Mouse (Mus musculus) left cerebral cortex, postnatal 14 days (tissue): ENCODE measurements around the gene Chmp1a. TPM values are rescaled to one million over a fixed set of nuclear protein-coding genes. Genes with fewer than 3 reads are reported as not detected.
"Not testable (repeated sequence)": the region's sequence is repeated elsewhere in the genome, so short reads cannot be mapped to it uniquely, and the experiment has no call there.

Source experiments
- DNase-seq, 2 experiments: peaks; one replicate each; pipeline ENCODE4 v3.0.0; 2021 to 2022; ENCODE audit warnings: low spot score in 2 of 2, mixed read lengths in 1 of 2
- intact Hi-C: fragments of 180-260 bp; cut with DNase I; formaldehyde crosslinking; loops from one replicate; pipeline ENCODE4 v1.15.1; 2025
- long read RNA-seq, 2 experiments: library from polyadenylated mRNA; stranded (forward); transcript quantifications; one replicate each; pipeline ENCODE4 v2.0.0; 2021
- total RNA-seq, 2 experiments: library from RNA; stranded (reverse); gene quantifications; 2 replicates each; pipeline ENCODE4 v1.2.3; 2021

Gene Chmp1a
- 100 to 1,000 TPM in 1 of 2 experiments, 10 to 100 TPM in 1; 99.0 to 108 TPM for total RNA-seq
- long read RNA-seq, experiment 1, transcript Chmp1a-201 (7 exons, 2,140 nt) = major isoform, 6 of 130 reads
- long read RNA-seq, experiment 1, partial matches to known transcripts = 3 of 130 reads
- long read RNA-seq, experiment 1, other reads (novel, unspliced or antisense) = 118 of 130 reads
- long read RNA-seq, experiment 2, partial matches to known transcripts = 2 of 112 reads
- long read RNA-seq, experiment 2, other reads (novel, unspliced or antisense) = 107 of 112 reads

GRCm38 (mm10) chr8:123212321-123213117 lies at the start of gene Chmp1a, which contains the start of gene Spata33:
Gene Chmp1a, minus strand, starts transcription at chr8:123212763.
Gene Spata33, plus strand, starts transcription at chr8:123212832.
- intact Hi-C loops = no loop called here

GRCm38 (mm10) chr8:123257593-123257992 lies 45.0 kb upstream of the Chmp1a start:
- DNase-seq, intact Hi-C loops: not testable (repeated sequence)

More at GRCm38 (mm10) chr8:123212321-123213117, at the start of gene Chmp1a, which contains the start of gene Spata33:
- DNase-seq = peak; percentile 88 to 92

GRCm38 (mm10) chr8:123257114-123257513 lies 44.6 kb upstream of the Chmp1a start:
- intact Hi-C loops = no loop called here
- DNase-seq = peak in 1 of 2 experiments; percentile 37

GRCm38 (mm10) chr8:123255170-123255569 lies 42.6 kb upstream of the Chmp1a start:
- intact Hi-C loops = no loop called here
- DNase-seq = no peak

- intact Hi-C loops = no loop called here
- DNase-seq = peak in 1 of 2 experiments; percentile 87
These were observed 41.7 kb upstream of the Chmp1a start, which contains the start of the genes Zfp276 and Vps9d1 for GRCm38 (mm10) chr8:123254099-123254885. Gene Zfp276, plus strand, starts transcription at chr8:123254195. Gene Vps9d1, minus strand, starts transcription at chr8:123254348.

- intact Hi-C loops = no loop called here
- no peak for DNase-seq
These were observed 41.0 kb upstream of the Chmp1a start for GRCm38 (mm10) chr8:123253451-123254098.

GRCm38 (mm10) chr8:123252925-123253324 lies 40.4 kb upstream of the Chmp1a start:
- intact Hi-C loops = no loop called here
- no peak for DNase-seq

- intact Hi-C loops = no loop called here
- no peak for DNase-seq
These were observed 38.4 kb upstream of the Chmp1a start for GRCm38 (mm10) chr8:123250940-123251339.

GRCm38 (mm10) chr8:123248596-123248995 lies 36.0 kb upstream of the Chmp1a start:
- no peak for DNase-seq
- intact Hi-C loops = no loop called here

GRCm38 (mm10) chr8:123247748-123248147 lies 35.2 kb upstream of the Chmp1a start:
- no peak for DNase-seq
- intact Hi-C loops = no loop called here

- no peak for DNase-seq
- intact Hi-C loops = no loop called here
These were observed 33.0 kb upstream of the Chmp1a start for GRCm38 (mm10) chr8:123245543-123245942.

- no peak for DNase-seq
- intact Hi-C loops = no loop called here
These were observed 31.8 kb upstream of the Chmp1a start for GRCm38 (mm10) chr8:123244382-123244781.

- intact Hi-C loops = no loop called here
- DNase-seq = no peak
These were observed 30.5 kb upstream of the Chmp1a start for GRCm38 (mm10) chr8:123243053-123243452.

- DNase-seq = no peak
- intact Hi-C loops = no loop called here
These were observed 29.8 kb upstream of the Chmp1a start for GRCm38 (mm10) chr8:123242107-123242923.

GRCm38 (mm10) chr8:123239398-123239797 lies 26.8 kb upstream of the Chmp1a start:
- intact Hi-C loops = no loop called here
- no peak for DNase-seq

- DNase-seq = peak; percentile 88 to 89
- intact Hi-C loops = no loop called here
These were observed 23.2 kb upstream of the Chmp1a start, which contains the start of gene Spata2l for GRCm38 (mm10) chr8:123235520-123236497. Gene Spata2l, minus strand, starts transcription at chr8:123236233.

GRCm38 (mm10) chr8:123234918-123235519 lies 22.5 kb upstream of the Chmp1a start:
- intact Hi-C loops = no loop called here
- peak; percentile 88 to 93 for DNase-seq
